Mouse (Mus musculus) cerebellum, adult 2 months (tissue): ENCODE data around the gene Tbc1d8.

ENCODE experiments used
- CTCF ChIP-seq: fragments of 200-500 bp; IDR thresholded peaks from 2 replicates; pipeline ENCODE4 v1.5.1; 2011; ENCODE audit warnings: low read depth, mild to moderate bottlenecking, control low read depth, low read length, moderate library complexity, borderline replicate concordance; ENCODE audit not compliant: insufficient read depth
- POLR2A ChIP-seq: fragments of 200-500 bp; IDR thresholded peaks from 2 replicates; pipeline ENCODE4 v1.6.1; 2011; ENCODE audit warnings: low read length, control low read depth, borderline replicate concordance; ENCODE audit not compliant: insufficient read depth

DNA sequence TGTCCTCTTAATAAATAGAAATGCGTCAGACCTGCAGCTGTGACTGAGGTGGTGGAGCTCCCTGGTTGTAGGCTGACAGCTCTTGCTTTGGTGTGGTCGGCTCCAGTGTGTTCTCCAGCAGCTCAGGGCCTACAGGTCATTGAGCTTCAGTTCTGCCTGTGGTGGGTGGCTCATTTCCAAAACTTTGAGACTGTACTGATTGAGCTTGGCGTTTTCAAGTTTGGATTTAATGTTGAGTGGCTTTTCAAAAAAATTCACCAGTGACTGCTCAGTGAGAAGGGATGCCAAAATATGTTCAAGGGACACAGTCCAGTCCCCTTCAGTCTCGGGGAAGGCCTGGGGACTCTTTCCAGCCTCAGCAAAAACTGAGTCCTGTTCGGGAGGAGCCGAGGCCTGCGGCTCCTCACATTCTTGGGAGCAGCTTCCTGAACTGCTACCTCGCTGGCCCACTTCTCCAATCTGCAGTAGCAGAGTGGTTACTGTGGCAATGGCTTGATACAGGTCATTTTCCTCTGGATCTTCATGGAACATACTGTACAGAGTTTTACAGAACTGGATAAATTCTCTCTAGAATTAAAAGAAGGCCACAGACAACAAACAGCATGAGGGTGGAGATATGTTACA is 106.2 kb downstream of the Tbc1d8 start:
- TF ChIP-seq POLR2A (no peak), CTCF (no peak)
